Comparison of ENCODE assay signal across 28 mouse cellular contexts in genomic region chr19:24022301-24022700, GRCm38 (mm10). TPM values are rescaled to one million over a fixed set of nuclear protein-coding genes. Genes with fewer than 3 reads are reported as not detected.
A peak's percentile ranks its signal among the peaks of the same experiment; 100 is the strongest.
DNase-seq lines count a peak whose midpoint lies in the region; ATAC-seq and TF ChIP-seq lines count a peak whose summit lies in the region.
"Had no signal": no experiment of that assay in that cellular context is flagged by ENCODE, and none has a peak within 500 bp of the region (broad histone marks: within the 10 kb centered on the region; RNA-seq: fewer than 3 reads in every experiment).

No protein-coding gene starts in this region.

- no peak for TF ChIP-seq CTCF in stomach, postnatal 0 days (IDR thresholded peaks at IDR 0.05; ENCODE audit: low read depth)

- H3K27me3 ChIP-seq in hindbrain, embryonic 10.5 days (ENCODE audit: insufficient read depth, poor library complexity, severe bottlenecking): peaks cover 3% of the 10 kb centered on the region; the same call in 1 of the 2 replicates
- no peaks in the 10 kb centered on the region for H3K27me3 ChIP-seq in hindbrain, embryonic 12.5 days
- H3K27me3 ChIP-seq in stomach, postnatal 0 days (ENCODE audit: control insufficient read depth, insufficient read depth, low read length): no peaks in the 10 kb centered on the region
- H3K27me3 ChIP-seq: heart, embryonic 15.5 days; kidney, embryonic 15.5 days had no signal

- no peak overlapping the region for H3K4me3 ChIP-seq in hindbrain, embryonic 10.5 days
- no peak overlapping the region for H3K4me3 ChIP-seq in hindbrain, embryonic 12.5 days
- no peak overlapping the region for H3K4me3 ChIP-seq in stomach, postnatal 0 days (ENCODE audit: low read depth, low read length)
- H3K4me3 ChIP-seq: embryonic facial prominence, embryonic 10.5 days; embryonic facial prominence, embryonic 15.5 days; forebrain, embryonic 12.5 days; gastrocnemius, adult 2 months; heart, embryonic 10.5 days; heart, embryonic 15.5 days; kidney, embryonic 15.5 days; midbrain, embryonic 15.5 days; neural tube, embryonic 13.5 days had no signal

- no peaks in the 10 kb centered on the region for H3K9me3 ChIP-seq in hindbrain, embryonic 10.5 days
- H3K9me3 ChIP-seq in hindbrain, embryonic 12.5 days (replicated peaks): no peaks in the 10 kb centered on the region
- no peaks in the 10 kb centered on the region for H3K9me3 ChIP-seq in stomach, postnatal 0 days (ENCODE audit: control insufficient read depth, low read length)
- H3K9me3 ChIP-seq: embryonic facial prominence, embryonic 10.5 days; embryonic facial prominence, embryonic 15.5 days; forebrain, embryonic 12.5 days; heart, embryonic 10.5 days; heart, embryonic 15.5 days; kidney, embryonic 15.5 days; midbrain, embryonic 15.5 days; neural tube, embryonic 13.5 days had no signal

- H3K4me1 ChIP-seq in hindbrain, embryonic 10.5 days (replicated peaks): peaks cover 52% of the 10 kb centered on the region
- peaks cover 21% of the 10 kb centered on the region for H3K4me1 ChIP-seq in hindbrain, embryonic 12.5 days
- H3K4me1 ChIP-seq in stomach, postnatal 0 days (replicated peaks; ENCODE audit: control insufficient read depth, insufficient read depth): 0 out of 2 replicates have a peak, but pooled peaks cover under 1% of the 10 kb centered on the region

- no peak overlapping the region for H3K4me2 ChIP-seq in hindbrain, embryonic 12.5 days (replicated peaks)
- H3K4me2 ChIP-seq in stomach, postnatal 0 days (replicated peaks; ENCODE audit: low read depth): no peak overlapping the region
- H3K4me2 ChIP-seq: embryonic facial prominence, embryonic 15.5 days; forebrain, embryonic 12.5 days; heart, embryonic 15.5 days; hindbrain, embryonic 14.5 days; kidney, embryonic 15.5 days; lung, embryonic 14.5 days; midbrain, embryonic 15.5 days; neural tube, embryonic 13.5 days had no signal

- TF ChIP-seq EP300 in stomach, postnatal 0 days (optimal IDR thresholded peaks at IDR 0.05): no peak

- ATAC-seq in hindbrain, embryonic 12.5 days (ENCODE audit: low FRiP score): no peak
- peak; percentile 91 for ATAC-seq in megakaryocyte, adult 5-6 weeks (ENCODE audit: poor library complexity, severe bottlenecking)
- no peak for ATAC-seq in stomach, postnatal 0 days (ENCODE audit: low FRiP score, low TSS enrichment)
- ATAC-seq: midbrain, embryonic 15.5 days had no signal

- DNase-seq in hindbrain, embryonic 10.5 days (ENCODE audit: low spot score): no peak
- DNase-seq in A20 (ENCODE audit: low read depth, low spot score) (peak; percentile 6), MEL-GATA-1-ER (ENCODE audit: extremely low read depth, low read depth) (peak; percentile 25)
- DNase-seq in stomach, postnatal 0 days (ENCODE audit: low spot score): no peak
- DNase-seq in spleen, postnatal 4 days (ENCODE audit: low spot score in 2 of 2): no peak
- DNase-seq in thymus, postnatal 4 days: no peak
- DNase-seq: adrenal gland, adult 8-10 months; cerebellum, adult 2 months; cerebellum, postnatal 14 days; gastrocnemius, adult 2 months; heart, postnatal 36 days; kidney, adult 18-20 months; kidney, postnatal 25 days; liver; lung, embryonic 14.5 days; thymus, postnatal 14 days had no signal

- 93% methylated on average over 6 of the region's 6 CpGs for WGBS in hindbrain, embryonic 10.5 days
- WGBS in hindbrain, embryonic 12.5 days: 88% methylated on average over 6 of the region's 6 CpGs
- 87% methylated on average over 6 of the region's 6 CpGs for WGBS in stomach, postnatal 0 days

- H3K27ac ChIP-seq in hindbrain, embryonic 10.5 days: peak overlapping the region; percentile 45; the same call in 1 of the 2 replicates
- no peak overlapping the region for H3K27ac ChIP-seq in hindbrain, embryonic 12.5 days
- H3K27ac ChIP-seq in stomach, postnatal 0 days (replicated peaks): no peak overlapping the region
- H3K27ac ChIP-seq: embryonic facial prominence, embryonic 10.5 days; embryonic facial prominence, embryonic 15.5 days; forebrain, embryonic 12.5 days; heart, embryonic 10.5 days; heart, embryonic 15.5 days; hindbrain, embryonic 14.5 days; kidney, embryonic 15.5 days; liver, embryonic 14.5 days; midbrain, embryonic 15.5 days; neural tube, embryonic 13.5 days had no signal

- H3K9ac ChIP-seq in hindbrain, embryonic 12.5 days: no peak overlapping the region
- no peak overlapping the region for H3K9ac ChIP-seq in stomach, postnatal 0 days (ENCODE audit: low read length)
- H3K9ac ChIP-seq: embryonic facial prominence, embryonic 15.5 days; forebrain, embryonic 12.5 days; heart, embryonic 15.5 days; hindbrain, embryonic 14.5 days; kidney, embryonic 15.5 days; liver, embryonic 14.5 days; lung, embryonic 14.5 days; midbrain, embryonic 15.5 days; neural tube, embryonic 13.5 days had no signal

- H3K36me3 ChIP-seq in hindbrain, embryonic 10.5 days: no peaks in the 10 kb centered on the region
- H3K36me3 ChIP-seq in hindbrain, embryonic 12.5 days: no peaks in the 10 kb centered on the region
- H3K36me3 ChIP-seq in stomach, postnatal 0 days (ENCODE audit: control insufficient read depth, insufficient read depth, low read length): no peaks in the 10 kb centered on the region
- H3K36me3 ChIP-seq: embryonic facial prominence, embryonic 10.5 days; embryonic facial prominence, embryonic 15.5 days; forebrain, embryonic 12.5 days; heart, embryonic 10.5 days; heart, embryonic 15.5 days; kidney, embryonic 15.5 days; midbrain, embryonic 15.5 days; neural tube, embryonic 13.5 days had no signal

RNA-seq across cellular contexts. Expression of gene Fam189a2, which starts 8.5 kb away (rescaled TPM):
- 0.60 and 0.98 TPM in 2 replicates for polyA plus RNA-seq in hindbrain, embryonic 10.5 days (2016; fragmentation: Nextera tagmentation; extraction: Ambion mirVana)
- 0.57 and 0.88 TPM in 2 replicates for polyA plus RNA-seq in hindbrain, embryonic 12.5 days (2016; fragmentation: Nextera tagmentation; extraction: Ambion mirVana)
- total RNA-seq in megakaryocyte, adult 5-6 weeks (2015): 0.42 TPM in 1 of 2 replicates, not detected in the other
- total RNA-seq in megakaryocyte, adult 5-6 weeks (2017): 0.33 TPM in 1 of 2 replicates, not detected in the other
- 0.75 and 1.9 TPM in 2 replicates for polyA plus RNA-seq in stomach, postnatal 0 days (2015; fragmentation: Nextera tagmentation; extraction: Ambion mirVana)

Comparison
In these comparisons a context has a peak if more than half of its experiments do, and no peak if none do; other contexts are left out.
1. DNase-seq: peak in A20 (single experiment) and MEL-GATA-1-ER (single experiment); none in hindbrain, embryonic 10.5 days (single experiment), stomach, postnatal 0 days (single experiment), spleen, postnatal 4 days (0 of 2) and thymus, postnatal 4 days (single experiment).